ENCODE assay signal across 24 mouse cellular contexts in the genomic region with DNA sequence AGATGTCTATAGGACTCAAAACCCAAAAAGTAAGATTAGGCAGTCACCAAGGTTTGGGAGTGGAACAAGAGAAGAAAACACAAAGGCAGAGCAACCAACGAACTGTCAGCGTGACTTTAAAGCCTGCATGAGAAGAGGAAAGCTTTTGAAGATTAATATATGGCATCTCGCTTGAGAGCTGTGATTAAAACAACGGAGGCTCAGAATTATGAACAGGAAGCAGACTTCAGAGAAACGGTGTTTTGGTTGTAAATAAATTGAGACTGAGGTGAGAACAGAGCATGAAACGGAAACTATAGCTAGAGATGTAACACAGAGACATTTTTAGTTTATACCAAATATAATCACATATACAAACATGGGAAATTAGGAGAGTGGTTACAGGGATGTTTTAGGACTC. TPM values are rescaled to one million over a fixed set of nuclear protein-coding genes. Genes with fewer than 3 reads are reported as not detected.
"Had no signal": no experiment of that assay in that cellular context is flagged by ENCODE, and none has a peak within 500 bp of the region (broad histone marks: within the 10 kb centered on the region; RNA-seq: fewer than 3 reads in every experiment).

No protein-coding gene starts in this region.

- DNase-seq: kidney, adult 18-20 months; kidney, postnatal 25 days; layer of hippocampus, adult 9-11 months; liver; lung, adult 2 months; lung, postnatal 36 days; retina, postnatal 1 day; right cerebral cortex, postnatal 25 days; thymus, postnatal 36 days had no signal

- H3K9me3 ChIP-seq: limb, embryonic 10.5 days; limb, embryonic 13.5 days; liver, embryonic 12.5 days; liver, embryonic 15.5 days; megakaryocyte, embryonic 14.5 days; midbrain, embryonic 13.5 days had no signal

- H3K4me1 ChIP-seq: limb, embryonic 10.5 days; limb, embryonic 13.5 days; liver, embryonic 12.5 days; liver, embryonic 15.5 days; megakaryocyte, embryonic 14.5 days; midbrain, embryonic 10.5 days had no signal

- H3K27ac ChIP-seq: kidney, postnatal 0 days; layer of hippocampus, adult 2 months; limb, embryonic 10.5 days; limb, embryonic 13.5 days; liver, embryonic 12.5 days; liver, embryonic 15.5 days; midbrain, embryonic 10.5 days; midbrain, embryonic 13.5 days; stomach, postnatal 0 days had no signal

- H3K4me3 ChIP-seq: layer of hippocampus, adult 2 months; limb, embryonic 10.5 days; limb, embryonic 13.5 days; liver, embryonic 12.5 days; liver, embryonic 15.5 days; megakaryocyte, embryonic 14.5 days; midbrain, embryonic 10.5 days; midbrain, embryonic 13.5 days; myocyte had no signal

- H3K9ac ChIP-seq: limb, embryonic 13.5 days; liver, embryonic 12.5 days; liver, embryonic 15.5 days; midbrain, embryonic 13.5 days had no signal

- H3K27me3 ChIP-seq: limb, embryonic 13.5 days; liver, embryonic 12.5 days; liver, embryonic 15.5 days; megakaryocyte, embryonic 14.5 days; midbrain, embryonic 13.5 days had no signal

- H3K36me3 ChIP-seq: limb, embryonic 10.5 days; limb, embryonic 13.5 days; liver, embryonic 12.5 days; liver, embryonic 15.5 days; midbrain, embryonic 10.5 days; midbrain, embryonic 13.5 days had no signal

- ATAC-seq: liver, embryonic 12.5 days; midbrain, embryonic 13.5 days; midbrain, embryonic 16.5 days had no signal

- H3K4me2 ChIP-seq: limb, embryonic 13.5 days; liver, embryonic 12.5 days; liver, embryonic 15.5 days; midbrain, embryonic 13.5 days had no signal

RNA-seq across cellular contexts. Expression of gene Slamf6, which starts 46.3 kb away (rescaled TPM):
- total RNA-seq: layer of hippocampus, adult 2 months; layer of hippocampus, postnatal 25 days had no signal
- polyA plus RNA-seq: limb, embryonic 10.5 days; midbrain, embryonic 10.5 days; midbrain, embryonic 13.5 days; midbrain, embryonic 16.5 days; myocyte; neural tube, embryonic 14.5 days; stomach, embryonic 14.5 days had no signal
